Mouse (Mus musculus): ENCODE results near the gene Gpr156. TPM values are rescaled to one million over a fixed set of nuclear protein-coding genes. Genes with fewer than 3 reads are reported as not detected.
A peak's percentile ranks its signal among the peaks of the same experiment; 100 is the strongest.
"Not testable (repeated sequence)": the region's sequence is repeated elsewhere in the genome, so short reads cannot be mapped to it uniquely, and the experiment has no call there.

Gpr156 gene
- polyA plus RNA-seq, 1 experiment from 2014 or later = 5.4 TPM

GRCm38 (mm10) chr16:37951171-37951570 lies 34.9 kb downstream of the Gpr156 start:
- no peak overlapping the region for H3K9ac ChIP-seq
- no peaks in the 10 kb centered on the region for H3K9me3 ChIP-seq
- H3K27ac ChIP-seq = no peak overlapping the region

GRCm38 (mm10) chr16:37953186-37953585 lies 36.9 kb downstream of the Gpr156 start:
- Histone ChIP-seq H3K27me3 (no peaks in the 10 kb centered on the region), H3K9ac (no peak overlapping the region), H3K36me3 (replicated peaks) (no peaks in the 10 kb centered on the region), H3K27ac (no peak overlapping the region), H3K9me3 (no peaks in the 10 kb centered on the region), H3K4me3 (replicated peaks) (no peak overlapping the region), H3K4me2 (no peak overlapping the region), H3K4me1 (peaks cover 8% of the 10 kb centered on the region; the same call in 1 of the 2 replicates)
- no peak for ATAC-seq (ENCODE audit: low FRiP score)
- WGBS = 74% methylated on average over 4 of the region's 4 CpGs

More at GRCm38 (mm10) chr16:37951171-37951570, 34.9 kb downstream of the Gpr156 start:
- Histone ChIP-seq H3K4me3 (replicated peaks) (no peak overlapping the region), H3K36me3 (replicated peaks) (no peaks in the 10 kb centered on the region), H3K4me1 (peaks cover 8% of the 10 kb centered on the region; the same call in 1 of the 2 replicates), H3K27me3 (no peaks in the 10 kb centered on the region), H3K4me2 (no peak overlapping the region)
- ATAC-seq (ENCODE audit: low FRiP score) = no peak

- no peak overlapping the region for H3K4me2 ChIP-seq
- no peak overlapping the region for H3K9ac ChIP-seq
- no peak overlapping the region for H3K4me3 ChIP-seq (replicated peaks)
- no peaks in the 10 kb centered on the region for H3K9me3 ChIP-seq
- peaks cover 8% of the 10 kb centered on the region; the same call in 1 of the 2 replicates for H3K4me1 ChIP-seq
- no peak overlapping the region for H3K27ac ChIP-seq
- ATAC-seq (ENCODE audit: low FRiP score) = no peak
- no peaks in the 10 kb centered on the region for H3K27me3 ChIP-seq
- no peaks in the 10 kb centered on the region for H3K36me3 ChIP-seq (replicated peaks)
- 83% methylated on average over 12 of the region's 12 CpGs for WGBS
These were observed 38.0 kb downstream of the Gpr156 start for GRCm38 (mm10) chr16:37953991-37954942.

- WGBS = 66% methylated on average over 13 of the region's 13 CpGs
- no peak overlapping the region for H3K27ac ChIP-seq
- peaks cover 8% of the 10 kb centered on the region; the same call in 1 of the 2 replicates for H3K4me1 ChIP-seq
- no peak for ATAC-seq (ENCODE audit: low FRiP score)
- H3K9ac ChIP-seq = no peak overlapping the region
- H3K4me2 ChIP-seq = no peak overlapping the region
- no peaks in the 10 kb centered on the region for H3K36me3 ChIP-seq (replicated peaks)
- no peaks in the 10 kb centered on the region for H3K9me3 ChIP-seq
- H3K27me3 ChIP-seq = no peaks in the 10 kb centered on the region
- no peak overlapping the region for H3K4me3 ChIP-seq (replicated peaks)
These were observed 39.1 kb downstream of the Gpr156 start for GRCm38 (mm10) chr16:37955336-37955917.

- Histone ChIP-seq H3K4me2 (no peak overlapping the region), H3K9me3 (no peaks in the 10 kb centered on the region), H3K9ac (no peak overlapping the region), H3K27ac (no peak overlapping the region), H3K4me3 (replicated peaks) (no peak overlapping the region), H3K36me3 (replicated peaks) (no peaks in the 10 kb centered on the region), H3K27me3 (no peaks in the 10 kb centered on the region), H3K4me1 (peaks cover 8% of the 10 kb centered on the region; the same call in 1 of the 2 replicates)
- WGBS = 87% methylated on average over 14 of the region's 14 CpGs
- no peak for ATAC-seq (ENCODE audit: low FRiP score)
These were observed 39.9 kb downstream of the Gpr156 start for GRCm38 (mm10) chr16:37956076-37956676.

GRCm38 (mm10) chr16:37956751-37957150 lies 40.5 kb downstream of the Gpr156 start:
- Histone ChIP-seq H3K9ac (no peak overlapping the region), H3K4me2 (no peak overlapping the region), H3K4me1 (peaks cover 8% of the 10 kb centered on the region; the same call in 1 of the 2 replicates), H3K27me3 (no peaks in the 10 kb centered on the region), H3K9me3 (no peaks in the 10 kb centered on the region), H3K36me3 (replicated peaks) (no peaks in the 10 kb centered on the region), H3K27ac (no peak overlapping the region), H3K4me3 (replicated peaks) (no peak overlapping the region)
- no peak for ATAC-seq (ENCODE audit: low FRiP score)
- 55% methylated on average over 4 of the region's 4 CpGs for WGBS

- not testable (repeated sequence) for H3K4me2 ChIP-seq; ATAC-seq (ENCODE audit: low FRiP score); H3K4me3 ChIP-seq (replicated peaks); H3K27me3 ChIP-seq; H3K27ac ChIP-seq; H3K9ac ChIP-seq; H3K36me3 ChIP-seq (replicated peaks); H3K9me3 ChIP-seq
- 93% methylated on average over 4 of the region's 4 CpGs for WGBS
- peaks cover 21% of the 10 kb centered on the region for H3K4me1 ChIP-seq
These were observed 46.4 kb downstream of the Gpr156 start for GRCm38 (mm10) chr16:37962696-37963095.

GRCm38 (mm10) chr16:37963331-37964281 lies 47.3 kb downstream of the Gpr156 start:
- 39% methylated on average over 14 of the region's 15 CpGs for WGBS
- peak; percentile 65 for ATAC-seq (ENCODE audit: low FRiP score)
- Histone ChIP-seq H3K9me3 (no peaks in the 10 kb centered on the region), H3K9ac (no peak overlapping the region), H3K4me3 (replicated peaks) (no peak overlapping the region), H3K36me3 (replicated peaks) (no peaks in the 10 kb centered on the region), H3K4me1 (peaks cover 21% of the 10 kb centered on the region), H3K27ac (peak overlapping the region; percentile 74), H3K27me3 (no peaks in the 10 kb centered on the region), H3K4me2 (0 out of 2 replicates have a peak overlapping the region, but pooled peaks have one; percentile 19)

- Histone ChIP-seq H3K27ac (peak overlapping the region; percentile 77), H3K9me3 (no peaks in the 10 kb centered on the region), H3K4me1 (peaks cover 21% of the 10 kb centered on the region), H3K9ac (no peak overlapping the region), H3K4me3 (replicated peaks) (no peak overlapping the region), H3K36me3 (replicated peaks) (no peaks in the 10 kb centered on the region), H3K27me3 (no peaks in the 10 kb centered on the region), H3K4me2 (no peak overlapping the region)
- ATAC-seq (ENCODE audit: low FRiP score) = no peak
- WGBS = 74% methylated on average over 4 of the region's 4 CpGs
These were observed 48.2 kb downstream of the Gpr156 start for GRCm38 (mm10) chr16:37964380-37965070.

GRCm38 (mm10) chr16:37966871-37967270 lies 50.6 kb downstream of the Gpr156 start:
- no peak overlapping the region for H3K4me3 ChIP-seq (replicated peaks)
- H3K9ac ChIP-seq = no peak overlapping the region
- H3K4me2 ChIP-seq = no peak overlapping the region
- H3K9me3 ChIP-seq = no peaks in the 10 kb centered on the region
- H3K27ac ChIP-seq = no peak overlapping the region
- no peaks in the 10 kb centered on the region for H3K27me3 ChIP-seq
- H3K36me3 ChIP-seq (replicated peaks) = no peaks in the 10 kb centered on the region
- 92% methylated on average over 7 of the region's 7 CpGs for WGBS
- peaks cover 25% of the 10 kb centered on the region for H3K4me1 ChIP-seq
- no peak for ATAC-seq (ENCODE audit: low FRiP score)

- no peak for ATAC-seq (ENCODE audit: low FRiP score)
- Histone ChIP-seq H3K4me3 (replicated peaks) (no peak overlapping the region), H3K36me3 (replicated peaks) (no peaks in the 10 kb centered on the region), H3K27me3 (no peaks in the 10 kb centered on the region), H3K4me1 (peaks cover 30% of the 10 kb centered on the region), H3K27ac (no peak overlapping the region), H3K9ac (no peak overlapping the region), H3K4me2 (no peak overlapping the region), H3K9me3 (no peaks in the 10 kb centered on the region)
- 63% methylated on average over 2 of the region's 2 CpGs for WGBS
These were observed 51.1 kb downstream of the Gpr156 start for GRCm38 (mm10) chr16:37967415-37967814.

Data from forebrain, embryonic 12.5 days (tissue).